Mouse (Mus musculus): ENCODE data around the gene Zfp511. TPM values are rescaled to one million over a fixed set of nuclear protein-coding genes. Genes with fewer than 3 reads are reported as not detected.

Zfp511 gene
- polyA plus RNA-seq, 1 experiment from 2014 or later: 41.8 TPM

- Histone ChIP-seq H3K36me3 (no peaks in the 10 kb centered on the region), H3K9me3 (no peaks in the 10 kb centered on the region), H3K4me3 (no peak overlapping the region), H3K4me1 (peaks cover 20% of the 10 kb centered on the region), H3K9ac (no peak overlapping the region), H3K27ac (no peak overlapping the region), H3K4me2 (replicated peaks) (no peak overlapping the region), H3K27me3 (peaks cover 91% of the 10 kb centered on the region)
- ATAC-seq (ENCODE audit: low FRiP score, low read depth): no peak
- 72% methylated on average over 4 of the region's 4 CpGs for WGBS
These were observed 17.9 kb downstream of the Zfp511 start for GRCm38 (mm10) chr7:140054124-140054523.

DNA sequence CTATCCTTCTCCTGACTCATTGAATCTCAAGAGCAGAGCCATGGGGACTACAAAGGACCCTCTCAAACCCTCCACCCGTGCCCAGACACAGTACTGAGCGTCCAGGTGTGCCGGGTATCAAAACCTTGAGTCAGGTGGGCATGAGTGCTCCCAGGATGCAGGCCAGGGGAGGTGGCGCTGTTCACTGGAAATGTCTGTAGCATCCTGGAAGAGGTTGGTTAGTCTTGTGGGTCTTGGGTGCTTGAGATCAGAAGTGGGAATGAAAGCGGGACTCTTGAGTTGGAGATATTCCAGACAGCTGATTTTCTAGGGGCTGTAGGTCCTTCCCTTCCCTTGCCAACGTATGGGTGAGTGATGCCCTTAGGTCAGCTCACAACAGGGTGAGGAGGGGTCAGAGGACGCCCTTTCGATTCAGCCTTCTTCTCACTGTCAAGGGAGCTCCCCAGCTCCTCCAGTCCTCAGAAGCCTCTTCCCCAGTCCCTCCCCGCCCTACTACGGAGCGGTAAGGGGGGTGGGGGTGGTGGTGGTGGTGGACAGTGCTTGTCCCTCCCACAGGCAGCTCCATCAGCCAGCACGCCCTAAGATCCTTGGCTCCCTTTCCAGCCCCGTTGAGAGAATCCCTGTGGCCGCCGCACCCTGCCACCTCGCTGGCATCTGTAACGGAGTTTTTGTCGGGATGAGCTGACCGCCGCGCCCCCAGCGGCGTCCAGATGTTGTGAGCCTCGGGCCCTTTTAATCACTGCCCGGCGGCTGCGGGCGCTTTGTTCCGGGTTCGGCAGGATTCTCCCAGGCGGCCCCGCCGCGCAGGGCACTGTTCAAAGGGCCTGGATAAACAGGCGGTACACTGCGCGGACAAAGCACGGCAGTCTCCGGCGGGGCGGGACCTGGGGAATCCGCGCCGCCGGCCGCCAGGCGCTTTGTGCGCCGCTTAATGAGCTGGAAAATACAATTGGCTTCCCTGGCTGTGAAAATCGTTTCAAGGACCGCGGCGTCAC lies 21.5 kb downstream of the Zfp511 start:
- Histone ChIP-seq H3K27ac (no peak overlapping the region), H3K27me3 (peaks cover 91% of the 10 kb centered on the region), H3K4me3 (peak overlapping the region; percentile 55), H3K36me3 (no peaks in the 10 kb centered on the region), H3K9me3 (no peaks in the 10 kb centered on the region), H3K4me2 (replicated peaks) (peak overlapping the region; percentile 89), H3K4me1 (peaks cover 30% of the 10 kb centered on the region), H3K9ac (peak overlapping the region; percentile 77)
- 3% methylated on average over 53 of the region's 53 CpGs for WGBS
- peak; percentile 45; the same call in 1 of the 2 replicates for ATAC-seq (ENCODE audit: low FRiP score, low read depth)

DNA sequence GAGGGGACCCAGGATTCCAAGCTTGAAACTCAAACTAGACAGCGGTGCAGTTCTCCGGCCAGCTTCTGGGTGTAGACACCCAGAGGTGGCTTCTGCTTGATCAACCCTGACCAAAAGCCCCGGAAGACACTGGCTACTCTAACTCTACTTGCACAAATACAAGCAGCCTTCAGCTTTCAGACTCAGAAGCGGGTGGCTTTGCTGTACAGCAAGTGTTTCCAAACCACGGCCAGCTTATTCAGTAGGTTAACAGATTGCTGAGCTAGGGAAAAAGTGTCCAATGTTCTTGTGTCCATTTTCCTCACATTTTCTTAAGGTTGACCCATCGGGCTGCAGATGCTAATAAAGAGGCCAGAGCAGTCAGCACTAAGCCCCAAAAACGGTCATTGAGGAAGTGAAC lies 22.3 kb downstream of the Zfp511 start:
- 18% methylated on average over 7 of the region's 7 CpGs for WGBS
- peaks cover 91% of the 10 kb centered on the region for H3K27me3 ChIP-seq
- H3K4me2 ChIP-seq (replicated peaks): peak overlapping the region; percentile 89
- peak overlapping the region; percentile 77 for H3K9ac ChIP-seq
- no peak overlapping the region for H3K27ac ChIP-seq
- no peaks in the 10 kb centered on the region for H3K9me3 ChIP-seq
- H3K4me3 ChIP-seq: peak overlapping the region; percentile 55
- ATAC-seq (ENCODE audit: low FRiP score, low read depth): no peak
- H3K4me1 ChIP-seq: peaks cover 30% of the 10 kb centered on the region
- no peaks in the 10 kb centered on the region for H3K36me3 ChIP-seq

DNA sequence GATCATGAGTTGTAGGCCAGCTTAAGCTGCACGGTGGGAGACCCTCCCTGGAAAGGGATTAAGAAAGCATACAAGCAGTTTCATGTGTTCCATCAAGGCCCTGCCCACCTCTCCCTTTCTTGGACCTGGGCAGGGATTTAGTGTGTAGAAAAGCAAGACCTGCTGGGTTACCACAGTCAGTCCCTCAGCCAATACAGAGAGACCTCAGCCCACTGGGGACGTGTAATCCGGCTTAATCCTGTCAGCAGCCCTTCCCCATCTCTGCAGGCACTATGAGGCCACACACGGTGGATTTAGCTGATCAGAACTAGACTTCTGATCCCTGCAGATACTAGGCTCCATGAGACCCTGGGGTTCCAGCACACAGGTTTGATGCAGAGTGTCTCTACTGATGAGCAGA lies 23.4 kb downstream of the Zfp511 start:
- no peaks in the 10 kb centered on the region for H3K36me3 ChIP-seq

GRCm38 (mm10) chr7:140060936-140061831 lies 25.0 kb downstream of the Zfp511 start:
- 0 out of 2 replicates have a peak, but pooled peaks have one; percentile 16 for ATAC-seq (ENCODE audit: low FRiP score, low read depth)
- Histone ChIP-seq H3K9ac (peak overlapping the region; percentile 56), H3K4me1 (peaks cover 30% of the 10 kb centered on the region)

More for the DNA sequence above, 23.4 kb downstream of the Zfp511 start:
- no peak overlapping the region for H3K9ac ChIP-seq
- 45% methylated on average over 4 of the region's 4 CpGs for WGBS
- no peak for ATAC-seq (ENCODE audit: low FRiP score, low read depth)
- H3K27me3 ChIP-seq: peaks cover 94% of the 10 kb centered on the region
- no peak overlapping the region for H3K4me2 ChIP-seq (replicated peaks)
- H3K27ac ChIP-seq: no peak overlapping the region
- H3K4me3 ChIP-seq: no peak overlapping the region
- no peaks in the 10 kb centered on the region for H3K9me3 ChIP-seq
- peaks cover 30% of the 10 kb centered on the region for H3K4me1 ChIP-seq

DNA sequence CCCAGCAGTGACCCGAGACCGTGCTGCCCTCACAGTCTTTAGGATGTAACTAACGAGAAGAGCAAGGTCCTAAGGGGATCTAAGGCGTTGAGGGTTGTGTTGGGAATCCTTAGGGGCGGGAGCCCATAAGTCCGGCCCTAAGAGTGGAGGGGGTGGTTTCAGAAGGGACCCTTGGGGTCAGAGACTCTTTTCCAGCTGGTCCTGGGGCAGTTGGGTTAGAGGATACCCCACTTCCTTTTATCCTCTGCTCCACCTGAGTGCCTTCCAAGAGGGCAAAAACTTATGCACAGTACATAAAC lies 25.6 kb downstream of the Zfp511 start:
- Histone ChIP-seq H3K9ac (no peak overlapping the region), H3K4me2 (replicated peaks) (peak overlapping the region; percentile 89), H3K27me3 (peaks cover 94% of the 10 kb centered on the region), H3K4me1 (peaks cover 30% of the 10 kb centered on the region), H3K36me3 (no peaks in the 10 kb centered on the region), H3K27ac (no peak overlapping the region), H3K4me3 (peak overlapping the region; percentile 46), H3K9me3 (no peaks in the 10 kb centered on the region)
- no peak for ATAC-seq (ENCODE audit: low FRiP score, low read depth)
- 3% methylated on average over 6 of the region's 6 CpGs for WGBS

More at GRCm38 (mm10) chr7:140060936-140061831, 25.0 kb downstream of the Zfp511 start:
- no peak overlapping the region for H3K27ac ChIP-seq
- no peaks in the 10 kb centered on the region for H3K36me3 ChIP-seq
- peaks cover 100% of the 10 kb centered on the region for H3K27me3 ChIP-seq
- H3K9me3 ChIP-seq: no peaks in the 10 kb centered on the region
- under 1% methylated on average over 45 of the region's 47 CpGs for WGBS
- H3K4me2 ChIP-seq (replicated peaks): peak overlapping the region; percentile 89
- H3K4me3 ChIP-seq: peak overlapping the region; percentile 46

DNA sequence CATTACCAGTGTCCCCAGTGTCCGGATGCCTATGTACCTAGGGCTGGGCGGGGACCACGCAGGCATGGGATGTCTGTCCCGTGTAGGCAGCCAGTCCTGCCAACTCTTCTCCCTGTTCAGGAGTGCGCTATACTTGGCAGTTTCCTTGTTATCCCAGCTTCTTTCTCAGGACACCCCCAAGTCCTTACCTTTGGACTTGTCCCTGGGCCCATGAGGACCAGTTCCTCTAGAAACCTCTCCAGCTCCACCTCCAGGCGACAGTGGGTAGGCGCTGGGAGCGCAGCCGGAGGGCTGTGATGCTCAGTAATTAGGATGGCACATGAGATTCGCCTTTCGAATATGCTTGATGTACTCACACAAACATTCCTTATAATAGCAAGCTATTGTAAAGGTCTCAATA lies 26.1 kb downstream of the Zfp511 start:
- Histone ChIP-seq H3K4me1 (peaks cover 29% of the 10 kb centered on the region), H3K27me3 (peaks cover 89% of the 10 kb centered on the region), H3K4me3 (no peak overlapping the region), H3K27ac (no peak overlapping the region), H3K9ac (no peak overlapping the region), H3K9me3 (no peaks in the 10 kb centered on the region), H3K4me2 (replicated peaks) (no peak overlapping the region), H3K36me3 (no peaks in the 10 kb centered on the region)
- ATAC-seq (ENCODE audit: low FRiP score, low read depth): no peak
- WGBS: 17% methylated on average over 11 of the region's 11 CpGs

- Histone ChIP-seq H3K36me3 (no peaks in the 10 kb centered on the region), H3K4me3 (no peak overlapping the region), H3K9me3 (no peaks in the 10 kb centered on the region), H3K4me2 (replicated peaks) (no peak overlapping the region), H3K27me3 (peaks cover 81% of the 10 kb centered on the region), H3K4me1 (peaks cover 21% of the 10 kb centered on the region), H3K9ac (no peak overlapping the region), H3K27ac (no peak overlapping the region)
- no peak for ATAC-seq (ENCODE audit: low FRiP score, low read depth)
- WGBS: 22% methylated on average over 7 of the region's 7 CpGs
These were observed 26.9 kb downstream of the Zfp511 start for GRCm38 (mm10) chr7:140063092-140063491.

GRCm38 (mm10) chr7:140067397-140067796 lies 31.2 kb downstream of the Zfp511 start:
- 63% methylated on average over 6 of the region's 6 CpGs for WGBS
- Histone ChIP-seq H3K27ac (no peak overlapping the region), H3K4me3 (no peak overlapping the region), H3K27me3 (peaks cover 59% of the 10 kb centered on the region), H3K4me1 (no peaks in the 10 kb centered on the region), H3K9me3 (no peaks in the 10 kb centered on the region), H3K9ac (no peak overlapping the region), H3K36me3 (no peaks in the 10 kb centered on the region), H3K4me2 (replicated peaks) (no peak overlapping the region)
- ATAC-seq (ENCODE audit: low FRiP score, low read depth): no peak

DNA sequence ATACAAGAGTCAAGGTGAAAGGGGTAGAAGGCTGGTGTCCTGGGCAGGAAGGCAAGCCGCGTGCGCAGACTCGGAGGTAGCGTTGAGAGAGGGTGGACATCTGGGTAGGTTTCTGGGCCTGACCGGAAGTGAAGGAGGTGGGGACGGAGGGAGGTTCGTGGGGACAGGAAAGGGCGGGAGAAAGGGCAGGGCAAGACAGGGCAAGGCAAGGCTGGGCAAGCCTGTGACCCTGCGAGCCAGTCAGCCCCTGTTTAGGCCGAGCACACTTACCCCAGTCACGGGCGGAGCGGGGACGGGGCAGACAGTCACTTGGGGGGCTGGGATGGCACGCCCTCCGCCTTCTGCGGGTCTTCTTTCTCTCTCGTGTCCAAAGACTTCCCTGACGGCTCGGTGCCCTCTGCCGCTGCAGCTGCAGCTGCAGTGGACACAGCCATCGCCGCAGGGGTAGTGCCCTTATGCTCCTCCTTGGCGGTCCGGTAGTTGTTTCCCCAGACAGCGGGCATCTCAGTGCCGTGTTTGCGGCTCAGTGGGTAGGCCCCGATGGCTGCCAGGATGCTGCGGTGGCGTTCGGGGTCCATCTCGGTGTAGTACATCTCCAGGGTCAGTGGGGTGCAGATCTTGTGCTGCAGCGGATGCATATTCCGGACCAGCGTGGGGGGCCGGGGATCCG lies 34.0 kb downstream of the Zfp511 start:
- Histone ChIP-seq H3K4me3 (peak overlapping the region; percentile 27), H3K36me3 (no peaks in the 10 kb centered on the region), H3K9me3 (no peaks in the 10 kb centered on the region), H3K27ac (no peak overlapping the region), H3K9ac (peak overlapping the region; percentile 51), H3K4me2 (replicated peaks) (peak overlapping the region; percentile 55), H3K27me3 (peaks cover 41% of the 10 kb centered on the region), H3K4me1 (no peaks in the 10 kb centered on the region)
- ATAC-seq (ENCODE audit: low FRiP score, low read depth): no peak
- WGBS: 29% methylated on average over 39 of the region's 39 CpGs

DNA sequence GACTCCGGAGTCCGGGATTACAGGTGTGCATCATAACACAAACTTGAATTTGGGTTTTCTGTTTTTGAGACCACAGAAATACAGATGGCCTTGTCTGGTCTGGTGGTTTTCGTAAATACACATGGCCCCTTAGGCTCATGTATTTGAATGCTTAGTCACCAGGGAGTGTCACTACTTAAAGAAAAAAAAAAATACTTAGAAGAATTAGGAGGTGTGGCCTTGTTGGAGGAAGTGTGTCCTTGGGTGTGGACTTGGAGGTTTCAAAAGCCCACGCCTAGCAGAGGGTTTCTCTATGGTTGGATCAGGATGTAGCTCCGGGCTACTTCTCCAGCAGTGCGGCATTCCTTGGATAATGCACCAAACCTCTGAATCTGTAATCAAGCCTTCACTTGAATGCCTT lies 41.5 kb downstream of the Zfp511 start:
- no peak overlapping the region for H3K4me2 ChIP-seq (replicated peaks)
- H3K9me3 ChIP-seq: no peaks in the 10 kb centered on the region
- no peak overlapping the region for H3K4me3 ChIP-seq
- H3K27me3 ChIP-seq: peaks cover 55% of the 10 kb centered on the region
- ATAC-seq (ENCODE audit: low FRiP score, low read depth): no peak
- no peak overlapping the region for H3K27ac ChIP-seq
- H3K9ac ChIP-seq: no peak overlapping the region
- 75% methylated on average over 6 of the region's 6 CpGs for WGBS
- peaks cover 20% of the 10 kb centered on the region for H3K4me1 ChIP-seq
- no peaks in the 10 kb centered on the region for H3K36me3 ChIP-seq
